Mouse (Mus musculus): Measurements from ENCODE around the gene Aatk.

Gene Aatk

GRCm38 (mm10) chr11:120022841-120023240 is 24.1 kb downstream of the Aatk start:
- no peak for DNase-seq (ENCODE audit: low read depth, low spot score)

- no peak for DNase-seq (ENCODE audit: low read depth, low spot score)
Observed at GRCm38 (mm10) chr11:120022216-120022615, 24.8 kb downstream of the Aatk start.

GRCm38 (mm10) chr11:120021367-120021766 is 25.6 kb downstream of the Aatk start:
- no peak for DNase-seq (ENCODE audit: low read depth, low spot score)

GRCm38 (mm10) chr11:120019542-120020440 is 27.2 kb downstream of the Aatk start:
- no peak for DNase-seq (ENCODE audit: low read depth, low spot score)

GRCm38 (mm10) chr11:120017011-120017410 is 30.0 kb downstream of the Aatk start:
- no peak for DNase-seq (ENCODE audit: low read depth, low spot score)

GRCm38 (mm10) chr11:120014758-120015157 is 32.2 kb downstream of the Aatk start:
- no peak for DNase-seq (ENCODE audit: low read depth, low spot score)

- DNase-seq (ENCODE audit: low read depth, low spot score), result peak; percentile 76
Observed at GRCm38 (mm10) chr11:120013174-120013711, 33.7 kb downstream of the Aatk start.

GRCm38 (mm10) chr11:120012702-120013101 is 34.3 kb downstream of the Aatk start:
- no peak for DNase-seq (ENCODE audit: low read depth, low spot score)

- DNase-seq (ENCODE audit: low read depth, low spot score), result no peak
Observed at GRCm38 (mm10) chr11:120011761-120012560, 35.0 kb downstream of the Aatk start.

- no peak for DNase-seq (ENCODE audit: low read depth, low spot score)
Observed at GRCm38 (mm10) chr11:120011114-120011760, 35.7 kb downstream of the Aatk start.

- DNase-seq (ENCODE audit: low read depth, low spot score), result no peak
Observed at GRCm38 (mm10) chr11:120009937-120010336, 37.0 kb downstream of the Aatk start.

GRCm38 (mm10) chr11:120008956-120009355 is 38.0 kb downstream of the Aatk start:
- no peak for DNase-seq (ENCODE audit: low read depth, low spot score)

- DNase-seq (ENCODE audit: low read depth, low spot score), result no peak
Observed at GRCm38 (mm10) chr11:120008501-120008900, 38.5 kb downstream of the Aatk start.

GRCm38 (mm10) chr11:120007496-120008080 is 39.4 kb downstream of the Aatk start:
- DNase-seq (ENCODE audit: low read depth, low spot score), result no peak

- DNase-seq (ENCODE audit: low read depth, low spot score), result no peak
Observed at GRCm38 (mm10) chr11:120005434-120006317, 41.3 kb downstream of the Aatk start.

- no peak for DNase-seq (ENCODE audit: low read depth, low spot score)
Observed at GRCm38 (mm10) chr11:120002634-120003220, 44.2 kb downstream of the Aatk start.

GRCm38 (mm10) chr11:120002041-120002440 is 44.9 kb downstream of the Aatk start:
- no peak for DNase-seq (ENCODE audit: low read depth, low spot score)

GRCm38 (mm10) chr11:119997351-119997750 is 49.6 kb downstream of the Aatk start:
- DNase-seq (ENCODE audit: low read depth, low spot score), result no peak

GRCm38 (mm10) chr11:119991338-119991678 is 55.7 kb downstream of the Aatk start:
- peak; percentile 76 for DNase-seq (ENCODE audit: low read depth, low spot score)
